Mouse (Mus musculus): ENCODE results near the gene Ankrd40. TPM values are rescaled to one million over a fixed set of nuclear protein-coding genes. Genes with fewer than 3 reads are reported as not detected.

The Ankrd40 gene
- total RNA-seq, 2 experiments from 2014 or later = 274 to 280 TPM

Other genes starting within 250 kb of the Ankrd40 start
- 10 to 100 TPM; 47.5 to 50.4 TPM for gene Tob1, start 116.5 kb upstream of the Ankrd40 start, total RNA-seq (2021)
- 1 to 10 TPM; 5.8 to 6.6 TPM for gene Wfikkn2, start 82.0 kb upstream of the Ankrd40 start, total RNA-seq (2021)
- under 1 TPM in 1 of 2 experiments, not detected in 1; 0.77 TPM for gene Gm21885, start 46.1 kb upstream of the Ankrd40 start, total RNA-seq (2021)
- 10 to 100 TPM; 31.4 to 34.7 TPM for gene Luc7l3, start 6.0 kb upstream of the Ankrd40 start, total RNA-seq (2021)
- 1 to 10 TPM; 1.7 to 1.8 TPM for gene Abcc3, start 65.0 kb downstream of the Ankrd40 start, total RNA-seq (2021)
- gene Cacna1g, start 146.2 kb downstream of the Ankrd40 start, total RNA-seq (2021) = 10 to 100 TPM in 1 of 2 experiments, 1 to 10 TPM in 1; 8.7 to 10.1 TPM
- under 1 TPM; 0.17 to 0.54 TPM for gene Spata20, start 158.2 kb downstream of the Ankrd40 start, total RNA-seq (2021)
- 10 to 100 TPM; 19.3 to 21.1 TPM for gene Epn3, start 172.0 kb downstream of the Ankrd40 start, total RNA-seq (2021)
- 1 to 10 TPM in 1 of 2 experiments, under 1 TPM in 1; 0.67 to 1.5 TPM for gene Mycbpap, start 193.7 kb downstream of the Ankrd40 start, total RNA-seq (2021)
- gene Rsad1, start 221.3 kb downstream of the Ankrd40 start, total RNA-seq (2021) = 10 to 100 TPM in 1 of 2 experiments, 1 to 10 TPM in 1; 8.5 to 10.3 TPM
- gene Chad, start 237.0 kb downstream of the Ankrd40 start, total RNA-seq (2021) = 1 to 10 TPM; 1.4 to 3.2 TPM

Measured in heart, adult 18-20 months (tissue).